ENCODE assay signal across 8 mouse cellular contexts in genomic region chr6:127446436-127446890, GRCm38 (mm10). TPM values are rescaled to one million over a fixed set of nuclear protein-coding genes. Genes with fewer than 3 reads are reported as not detected.
A peak's percentile ranks its signal among the peaks of the same experiment; 100 is the strongest.
DNase-seq lines count a peak whose midpoint lies in the region; ATAC-seq and TF ChIP-seq lines count a peak whose summit lies in the region.

Gene Parp11, plus strand, starts transcription at chr6:127446840.

- H3K4me3 ChIP-seq in G1E (ENCODE audit: low read depth, low read length) = no peak within 1 kb of the TSS
- H3K4me3 ChIP-seq in forebrain, embryonic 16.5 days (replicated peaks; ENCODE audit: low read length) = no peak within 1 kb of the TSS
- H3K4me3 ChIP-seq in lung, embryonic 16.5 days (ENCODE audit: low read length) = peak within 1 kb of the TSS; percentile 28

- H3K4me1 ChIP-seq in G1E (ENCODE audit: insufficient read depth, low read depth, low read length) = peaks cover 23% of the 10 kb centered on the region
- peaks cover 46% of the 10 kb centered on the region for H3K4me1 ChIP-seq in forebrain, embryonic 16.5 days (replicated peaks; ENCODE audit: control insufficient read depth, insufficient read depth, low read length)
- H3K4me1 ChIP-seq in lung, embryonic 16.5 days (replicated peaks; ENCODE audit: control insufficient read depth, insufficient read depth, low read length) = no peaks in the 10 kb centered on the region

- TF ChIP-seq CTCF in G1E (IDR thresholded peaks at IDR 0.05; ENCODE audit: low read depth, low read length) = peak; percentile 29; the same call in 1 of the 2 replicates

- peak within 1 kb of the TSS; percentile 20; the same call in 1 of the 2 replicates for H3K4me2 ChIP-seq in forebrain, embryonic 16.5 days (ENCODE audit: low read length)
- peak within 1 kb of the TSS; percentile 43 for H3K4me2 ChIP-seq in lung, embryonic 16.5 days (ENCODE audit: low read depth, low read length)

- H3K36me3 ChIP-seq in G1E (replicated peaks) = no peaks in the 10 kb centered on the region
- no peaks in the 10 kb centered on the region for H3K36me3 ChIP-seq in forebrain, embryonic 16.5 days (ENCODE audit: control insufficient read depth, insufficient read depth)
- H3K36me3 ChIP-seq in lung, embryonic 16.5 days (ENCODE audit: control insufficient read depth, insufficient read depth, low read length) = no peaks in the 10 kb centered on the region

- ATAC-seq in G1E (ENCODE audit: extremely low read depth, insufficient number of reproducible peaks, low FRiP score, poor library complexity, severe bottlenecking) = peak; percentile 62
- ATAC-seq in forebrain, embryonic 16.5 days = peak; percentile 16; the same call in 1 of the 2 replicates
- peak; percentile 70 to 80 for ATAC-seq in hematopoietic stem cell, adult 5-6 weeks (replicated peaks in 1 of 2; ENCODE audit: insufficient read depth in 1 of 2, low FRiP score in 2 of 2, low TSS enrichment in 1 of 2, low read depth in 1 of 2, poor library complexity in 2 of 2, severe bottlenecking in 2 of 2)
- no peak for ATAC-seq in lung, embryonic 16.5 days (ENCODE audit: low read depth)

- H3K27me3 ChIP-seq in G1E (ENCODE audit: insufficient read depth, low read length) = peaks cover 27% of the 10 kb centered on the region
- no peaks in the 10 kb centered on the region for H3K27me3 ChIP-seq in forebrain, embryonic 16.5 days (replicated peaks; ENCODE audit: control insufficient read depth, insufficient read depth, low read length)
- H3K27me3 ChIP-seq in lung, embryonic 16.5 days (ENCODE audit: control insufficient read depth, insufficient read depth, low read depth, low read length) = peaks cover 3% of the 10 kb centered on the region; the same call in 1 of the 2 replicates

- no peak within 1 kb of the TSS; the same call in 1 of the 2 replicates for H3K9ac ChIP-seq in forebrain, embryonic 16.5 days (replicated peaks; ENCODE audit: low read depth, low read length)
- H3K9ac ChIP-seq in lung, embryonic 16.5 days (ENCODE audit: low read length) = peak within 1 kb of the TSS; percentile 42; the same call in 1 of the 2 replicates

- H3K9me3 ChIP-seq in G1E (replicated peaks) = no peaks in the 10 kb centered on the region
- H3K9me3 ChIP-seq in forebrain, embryonic 16.5 days (ENCODE audit: control insufficient read depth, low read length) = no peaks in the 10 kb centered on the region
- H3K9me3 ChIP-seq in lung, embryonic 16.5 days (ENCODE audit: control insufficient read depth, low read length) = no peaks in the 10 kb centered on the region

- no peak for DNase-seq in G1E (ENCODE audit: low spot score)
- DNase-seq in cerebellum, adult 11 months = peak; percentile 21
- DNase-seq in layer of hippocampus, adult 9-10 months (ENCODE audit: low spot score) = peak; percentile 70
- DNase-seq in ovary, postnatal 10 days (ENCODE audit: low spot score) = peak; percentile 35
- DNase-seq in thymus, postnatal 36 days = peak; percentile 60 to 69

- H3K27ac ChIP-seq in forebrain, embryonic 16.5 days (ENCODE audit: low read length) = peak within 1 kb of the TSS; percentile 37; the same call in 1 of the 2 replicates
- no peak within 1 kb of the TSS for H3K27ac ChIP-seq in lung, embryonic 16.5 days (ENCODE audit: low read length)

- 15% methylated on average over 8 of the region's 8 CpGs for WGBS in forebrain, embryonic 16.5 days
- 12% methylated on average over 8 of the region's 8 CpGs for WGBS in lung, embryonic 16.5 days

RNA-seq across cellular contexts. Expression of gene Parp11, which starts in this region (rescaled TPM):
- 19.5 and 27.5 TPM in 2 replicates for total RNA-seq in G1E (2014; fragmentation: Nextera tagmentation)
- total RNA-seq in G1E (2017) = 22.3 and 26.8 TPM in 2 replicates
- 5.0 and 5.7 TPM in 2 replicates for polyA plus RNA-seq in G1E (2012)
- 83.5 and 89.7 TPM in 2 replicates for polyA plus RNA-seq in forebrain, embryonic 16.5 days (2015; fragmentation: Nextera tagmentation; extraction: Ambion mirVana)
- 34.2 and 53.0 TPM in 2 replicates for total RNA-seq in hematopoietic stem cell, adult 5-6 weeks (2017)
- polyA plus RNA-seq in lung, embryonic 16.5 days (2015; fragmentation: Nextera tagmentation; extraction: Ambion mirVana) = 20.8 and 23.7 TPM in 2 replicates
